Mouse (Mus musculus) neural tube, embryonic 12.5 days (tissue): ENCODE measurements at regions not wholly inside any gene's neighbourhood (a gene's known extent, or its start where the extent isn't known, plus 50 kb on each side); places are given as distances from the start of the nearest gene placed in this dataset.

Experiments used
- ATAC-seq: fragments of 200-750 bp; cut with Nextera tagmentation; 2 replicates; pipeline ENCODE4 v1.8.0; 2017; ENCODE audit warnings: low read depth, mild to moderate bottlenecking, moderate TSS enrichment, moderate library complexity; ENCODE audit not compliant: low FRiP score
- H3K27ac ChIP-seq: fragments of 300-500 bp; sonication (generic); 2 replicates; pipeline ENCODE4 v1.5.1; 2016
- H3K27me3 ChIP-seq: fragments of 300-500 bp; sonication (generic); replicated peaks from 2 replicates; pipeline ENCODE4 v1.6.1; 2016; ENCODE audit warnings: mild to moderate bottlenecking
- H3K36me3 ChIP-seq: fragments of 300-500 bp; sonication (generic); 2 replicates; pipeline ENCODE4 v1.6.1; 2016; ENCODE audit warnings: mild to moderate bottlenecking
- H3K4me1 ChIP-seq: fragments of 300-500 bp; sonication (generic); 2 replicates; pipeline ENCODE4 v1.6.1; 2016
- H3K4me2 ChIP-seq: fragments of 300-500 bp; sonication (generic); replicated peaks from 2 replicates; pipeline ENCODE4 v1.6.1; 2016; ENCODE audit warnings: mild to moderate bottlenecking
- H3K4me3 ChIP-seq: fragments of 300-500 bp; sonication (generic); 2 replicates; pipeline ENCODE4 v1.5.1; 2016
- H3K9ac ChIP-seq: fragments of 300-500 bp; sonication (generic); 2 replicates; pipeline ENCODE4 v1.6.1; 2016; ENCODE audit warnings: mild to moderate bottlenecking
- H3K9me3 ChIP-seq: fragments of 300-500 bp; sonication (generic); 2 replicates; pipeline ENCODE4 v1.6.1; 2016; ENCODE audit warnings: mild to moderate bottlenecking
- WGBS: fragments of 180-500 bp; shearing (Covaris S2); methylation state at CpG from one replicate; pipeline ENCODE4 v1.1.7; 2016; 5-methylcytosine and 5-hydroxymethylcytosine counted together

- no peak overlapping the region for H3K4me3 ChIP-seq
- H3K27me3 ChIP-seq = no peaks in the 10 kb centered on the region
- no peak overlapping the region for H3K4me2 ChIP-seq
- no peak overlapping the region for H3K27ac ChIP-seq
- no peaks in the 10 kb centered on the region for H3K9me3 ChIP-seq
- no peak overlapping the region for H3K9ac ChIP-seq
- WGBS = 91% methylated on average over 4 of the region's 4 CpGs
- ATAC-seq = no peak
- H3K4me1 ChIP-seq = no peaks in the 10 kb centered on the region
- H3K36me3 ChIP-seq = no peaks in the 10 kb centered on the region
These were observed 189.0 kb downstream of the Ttll7 start for GRCm38 (mm10) chr3:147041201-147041600.

GRCm38 (mm10) chr3:147042911-147043310, 190.7 kb downstream of the Ttll7 start:
- ATAC-seq = no peak
- Histone ChIP-seq H3K4me3 (no peak overlapping the region), H3K9ac (no peak overlapping the region), H3K36me3 (no peaks in the 10 kb centered on the region), H3K27me3 (no peaks in the 10 kb centered on the region), H3K4me2 (no peak overlapping the region), H3K27ac (no peak overlapping the region), H3K9me3 (no peaks in the 10 kb centered on the region), H3K4me1 (no peaks in the 10 kb centered on the region)
- 88% methylated on average over 3 of the region's 3 CpGs for WGBS

GRCm38 (mm10) chr3:147046634-147047033, 194.5 kb downstream of the Ttll7 start:
- H3K27ac ChIP-seq = no peak overlapping the region
- no peak overlapping the region for H3K4me2 ChIP-seq
- WGBS = 85% methylated on average over 2 of the region's 2 CpGs
- H3K4me1 ChIP-seq = no peaks in the 10 kb centered on the region
- no peaks in the 10 kb centered on the region for H3K36me3 ChIP-seq
- no peaks in the 10 kb centered on the region for H3K9me3 ChIP-seq
- H3K9ac ChIP-seq = no peak overlapping the region
- no peaks in the 10 kb centered on the region for H3K27me3 ChIP-seq
- H3K4me3 ChIP-seq = no peak overlapping the region
- no peak for ATAC-seq

- WGBS = 78% methylated on average over 8 of the region's 8 CpGs
- Histone ChIP-seq H3K9ac (no peak overlapping the region), H3K4me1 (no peaks in the 10 kb centered on the region), H3K4me3 (no peak overlapping the region), H3K4me2 (no peak overlapping the region), H3K36me3 (no peaks in the 10 kb centered on the region), H3K27me3 (no peaks in the 10 kb centered on the region), H3K27ac (no peak overlapping the region), H3K9me3 (no peaks in the 10 kb centered on the region)
- ATAC-seq = no peak
These were observed 202.1 kb downstream of the Ttll7 start for GRCm38 (mm10) chr3:147054157-147054838.

GRCm38 (mm10) chr3:147057874-147058273, 205.7 kb downstream of the Ttll7 start:
- Histone ChIP-seq H3K27me3 (no peaks in the 10 kb centered on the region), H3K9me3 (no peaks in the 10 kb centered on the region), H3K4me3 (no peak overlapping the region), H3K36me3 (no peaks in the 10 kb centered on the region), H3K27ac (no peak overlapping the region), H3K4me1 (no peaks in the 10 kb centered on the region), H3K9ac (no peak overlapping the region), H3K4me2 (no peak overlapping the region)
- 81% methylated on average over 3 of the region's 3 CpGs for WGBS
- ATAC-seq = no peak

GRCm38 (mm10) chr3:147060659-147061058, 208.5 kb downstream of the Ttll7 start:
- Histone ChIP-seq H3K4me3 (no peak overlapping the region), H3K9ac (no peak overlapping the region), H3K27ac (no peak overlapping the region), H3K4me1 (no peaks in the 10 kb centered on the region), H3K9me3 (no peaks in the 10 kb centered on the region), H3K36me3 (no peaks in the 10 kb centered on the region), H3K27me3 (no peaks in the 10 kb centered on the region), H3K4me2 (no peak overlapping the region)
- no peak for ATAC-seq
- WGBS = 89% methylated on average over 8 of the region's 8 CpGs

DNA sequence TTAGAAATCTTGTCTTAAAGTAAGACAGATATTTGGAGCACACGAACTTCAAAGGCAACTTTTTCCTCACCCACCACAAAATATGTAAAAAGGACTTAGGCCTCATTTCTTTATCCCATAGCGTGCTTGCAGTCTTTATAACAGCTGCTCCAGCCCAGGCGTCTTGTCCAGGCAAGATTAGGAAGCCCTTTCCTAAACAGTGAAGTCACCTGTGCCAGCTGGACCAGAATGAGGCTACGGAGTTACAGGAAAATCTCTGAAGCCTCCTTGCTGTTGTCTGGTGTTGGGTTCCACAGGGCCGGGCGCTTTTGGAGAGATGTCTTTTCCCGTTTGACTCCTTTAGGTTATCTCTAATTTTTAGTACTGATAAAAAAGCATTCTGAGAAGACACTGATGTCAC, 210.3 kb downstream of the Ttll7 start:
- no peaks in the 10 kb centered on the region for H3K4me1 ChIP-seq
- ATAC-seq = no peak
- H3K9me3 ChIP-seq = no peaks in the 10 kb centered on the region
- no peak overlapping the region for H3K4me2 ChIP-seq
- H3K27ac ChIP-seq = no peak overlapping the region
- no peak overlapping the region for H3K9ac ChIP-seq
- no peaks in the 10 kb centered on the region for H3K36me3 ChIP-seq
- H3K27me3 ChIP-seq = no peaks in the 10 kb centered on the region
- WGBS = 88% methylated on average over 7 of the region's 7 CpGs
- no peak overlapping the region for H3K4me3 ChIP-seq

DNA sequence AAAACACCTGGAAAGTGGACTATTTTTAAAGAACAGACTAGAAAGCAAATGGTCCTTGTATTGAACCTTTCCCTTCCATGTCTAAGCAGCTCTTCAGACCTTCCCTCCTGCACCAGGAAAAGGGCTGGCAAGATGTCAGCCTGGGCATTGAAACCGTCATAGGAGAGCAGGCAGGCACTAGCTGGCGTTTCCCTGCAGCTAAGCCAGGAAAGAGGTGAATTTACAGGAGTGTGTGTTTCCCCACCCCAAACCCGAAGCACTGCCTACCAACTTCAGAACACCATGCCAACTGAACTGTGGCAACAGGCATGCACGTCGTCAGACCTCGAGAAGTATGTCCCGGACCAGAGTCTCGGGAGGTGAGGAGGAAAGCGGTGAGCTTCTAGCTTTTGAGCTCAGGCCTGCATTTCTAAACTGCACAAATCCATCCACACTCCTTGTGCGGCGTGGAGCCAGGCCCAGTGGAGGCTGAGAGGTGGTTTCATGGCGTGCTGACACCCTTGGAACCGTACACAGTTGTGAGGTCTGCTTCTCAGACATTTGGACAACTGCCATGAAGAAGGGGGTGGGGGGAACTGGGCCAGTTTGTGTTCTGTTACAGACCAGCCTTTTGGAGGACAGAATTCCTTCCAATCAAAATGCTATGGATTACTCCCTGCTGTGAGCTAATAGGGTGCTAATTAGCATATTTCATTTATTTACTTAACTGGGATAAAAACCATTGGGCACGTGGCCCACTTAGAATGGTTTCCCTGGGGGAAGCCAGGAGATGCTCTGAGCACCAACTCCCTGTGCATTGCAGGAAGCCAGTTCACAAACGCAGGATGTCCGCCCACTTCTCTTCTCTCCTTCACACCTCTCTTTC, 211.6 kb downstream of the Ttll7 start:
- no peaks in the 10 kb centered on the region for H3K36me3 ChIP-seq
- H3K4me2 ChIP-seq = no peak overlapping the region
- WGBS = 83% methylated on average over 16 of the region's 16 CpGs
- H3K9ac ChIP-seq = no peak overlapping the region
- no peaks in the 10 kb centered on the region for H3K4me1 ChIP-seq
- H3K27me3 ChIP-seq = no peaks in the 10 kb centered on the region
- no peak overlapping the region for H3K4me3 ChIP-seq
- peak; percentile 64; the same call in 1 of the 2 replicates for ATAC-seq
- H3K27ac ChIP-seq = no peak overlapping the region
- H3K9me3 ChIP-seq = no peaks in the 10 kb centered on the region

DNA sequence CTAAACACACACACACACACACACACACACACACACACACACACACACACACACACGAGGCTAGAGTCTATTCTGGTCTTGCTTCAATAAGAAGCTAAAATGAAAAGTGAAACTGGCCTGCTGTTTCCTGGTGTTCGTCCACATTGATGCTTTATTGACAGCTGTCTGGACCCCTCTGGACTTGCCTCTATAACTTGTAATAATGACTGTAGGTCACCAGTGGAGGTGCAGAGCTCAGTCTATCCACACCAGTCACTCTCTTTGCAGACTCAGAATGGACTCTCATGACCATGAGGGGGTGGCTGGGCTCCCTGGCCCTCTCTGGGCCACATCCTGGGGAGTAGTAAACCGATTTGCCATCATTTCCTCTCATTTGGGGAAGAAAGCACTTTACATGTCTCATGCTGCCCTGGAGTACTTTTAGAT, 212.3 kb downstream of the Ttll7 start:
- no peak overlapping the region for H3K4me3 ChIP-seq
- H3K27ac ChIP-seq = no peak overlapping the region
- no peak for ATAC-seq
- H3K9me3 ChIP-seq = no peaks in the 10 kb centered on the region
- no peak overlapping the region for H3K9ac ChIP-seq
- H3K4me1 ChIP-seq = no peaks in the 10 kb centered on the region
- 66% methylated on average over 3 of the region's 3 CpGs for WGBS
- H3K36me3 ChIP-seq = no peaks in the 10 kb centered on the region
- no peak overlapping the region for H3K4me2 ChIP-seq
- no peaks in the 10 kb centered on the region for H3K27me3 ChIP-seq

- no peak overlapping the region for H3K4me3 ChIP-seq
- no peaks in the 10 kb centered on the region for H3K9me3 ChIP-seq
- no peaks in the 10 kb centered on the region for H3K4me1 ChIP-seq
- H3K4me2 ChIP-seq = no peak overlapping the region
- H3K9ac ChIP-seq = no peak overlapping the region
- WGBS = 91% methylated on average over 2 of the region's 2 CpGs
- no peak overlapping the region for H3K27ac ChIP-seq
- no peak for ATAC-seq
- H3K36me3 ChIP-seq = no peaks in the 10 kb centered on the region
- no peaks in the 10 kb centered on the region for H3K27me3 ChIP-seq
These were observed 218.8 kb downstream of the Ttll7 start for GRCm38 (mm10) chr3:147070972-147071371.

GRCm38 (mm10) chr3:147080197-147080596, 228.0 kb downstream of the Ttll7 start:
- Histone ChIP-seq H3K4me2 (no peak overlapping the region), H3K36me3 (no peaks in the 10 kb centered on the region), H3K4me1 (peaks cover 15% of the 10 kb centered on the region), H3K9me3 (no peaks in the 10 kb centered on the region), H3K9ac (no peak overlapping the region), H3K27me3 (no peaks in the 10 kb centered on the region), H3K4me3 (no peak overlapping the region), H3K27ac (no peak overlapping the region)
- no peak for ATAC-seq
- 81% methylated on average over 3 of the region's 3 CpGs for WGBS

DNA sequence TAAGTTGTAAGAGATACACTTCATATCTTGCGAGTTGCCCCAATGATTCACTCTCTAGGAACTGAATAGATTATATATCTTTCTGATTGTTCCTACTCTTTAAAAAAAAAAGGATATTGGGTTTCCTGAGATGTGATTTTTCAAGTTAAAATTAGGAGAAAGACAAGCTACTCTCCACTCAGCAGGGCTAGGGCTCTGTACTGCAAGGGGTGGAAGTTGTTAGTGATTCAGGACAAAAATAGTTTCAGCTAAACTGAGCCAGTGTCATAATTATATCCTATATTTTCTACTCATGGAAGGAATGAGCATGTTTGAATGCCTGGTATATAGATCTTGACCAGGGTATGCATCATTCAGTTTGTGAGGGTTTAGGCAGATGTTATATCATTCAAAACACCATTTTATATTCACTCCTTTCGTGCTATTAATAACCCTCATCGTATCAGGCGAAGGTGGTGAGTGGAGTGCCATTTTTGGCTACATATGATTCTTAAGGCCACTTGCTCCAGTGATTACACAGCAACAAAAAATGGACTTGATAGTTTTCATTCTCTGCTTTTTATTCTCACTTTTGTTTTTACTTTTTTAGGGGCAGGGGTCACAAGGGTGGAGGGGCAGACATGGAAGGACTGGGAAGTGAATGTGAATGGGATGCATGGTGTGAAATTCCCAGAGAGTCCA, 228.7 kb downstream of the Ttll7 start:
- WGBS = 80% methylated on average over 4 of the region's 4 CpGs
- no peaks in the 10 kb centered on the region for H3K27me3 ChIP-seq
- no peak for ATAC-seq

More for the DNA sequence above, 228.7 kb downstream of the Ttll7 start:
- no peaks in the 10 kb centered on the region for H3K9me3 ChIP-seq
- H3K27ac ChIP-seq = no peak overlapping the region
- no peak overlapping the region for H3K4me2 ChIP-seq
- no peak overlapping the region for H3K9ac ChIP-seq
- H3K36me3 ChIP-seq = no peaks in the 10 kb centered on the region
- no peak overlapping the region for H3K4me3 ChIP-seq
- H3K4me1 ChIP-seq = peaks cover 15% of the 10 kb centered on the region
